Mouse (Mus musculus) liver, adult 2 months (tissue): ENCODE results near the gene Olfr659.

Experiments used
- CTCF ChIP-seq: fragments of 200-500 bp; IDR thresholded peaks from 2 replicates; pipeline ENCODE4 v1.5.1; 2011; ENCODE audit warnings: low read depth, low read length, control low read depth
- POLR2A ChIP-seq: fragments of 200-500 bp; IDR thresholded peaks from 2 replicates; pipeline ENCODE4 v1.6.1; 2011; ENCODE audit warnings: low read length, control low read depth; ENCODE audit not compliant: insufficient read depth; ENCODE audit errors: extremely low read depth

- TF ChIP-seq POLR2A, result no peak
- TF ChIP-seq CTCF, result no peak
Measured at GRCm38 (mm10) chr7:104686201-104686600, 19.6 kb downstream of the Olfr659 start, which contains the start of gene Olfr661.
